Mouse (Mus musculus): ENCODE measurements around the gene Lonp1. TPM values are rescaled to one million over a fixed set of nuclear protein-coding genes. Genes with fewer than 3 reads are reported as not detected.

The Lonp1 gene
- polyA plus RNA-seq, 1 experiment: 50.4 TPM

- peaks cover 96% of the 10 kb centered on the region for H3K36me3 ChIP-seq (replicated peaks; ENCODE audit: low read length)
- H3K4me3 ChIP-seq (replicated peaks): no peak overlapping the region
- TF ChIP-seq GATA1 (IDR thresholded peaks at IDR 0.05; ENCODE audit: borderline replicate concordance, low read length): no peak
- no peak for TF ChIP-seq FLI1 (IDR thresholded peaks at IDR 0.05; ENCODE audit: low read length)
- H3K9me3 ChIP-seq: no peaks in the 10 kb centered on the region
- peaks cover 60% of the 10 kb centered on the region for H3K4me1 ChIP-seq
- no peaks in the 10 kb centered on the region for H3K27me3 ChIP-seq (replicated peaks)
These were observed 54.5 kb downstream of the Lonp1 start for GRCm38 (mm10) chr17:56572154-56572553.

- Histone ChIP-seq H3K4me3 (replicated peaks) (no peak overlapping the region), H3K9me3 (no peaks in the 10 kb centered on the region), H3K4me1 (peaks cover 65% of the 10 kb centered on the region), H3K27me3 (replicated peaks) (no peaks in the 10 kb centered on the region), H3K36me3 (replicated peaks; ENCODE audit: low read length) (peaks cover 99% of the 10 kb centered on the region)
- no peak for TF ChIP-seq GATA1 (IDR thresholded peaks at IDR 0.05; ENCODE audit: borderline replicate concordance, low read length)
- TF ChIP-seq FLI1 (IDR thresholded peaks at IDR 0.05; ENCODE audit: low read length): no peak
These were observed 56.4 kb downstream of the Lonp1 start for GRCm38 (mm10) chr17:56570287-56570686.

DNA sequence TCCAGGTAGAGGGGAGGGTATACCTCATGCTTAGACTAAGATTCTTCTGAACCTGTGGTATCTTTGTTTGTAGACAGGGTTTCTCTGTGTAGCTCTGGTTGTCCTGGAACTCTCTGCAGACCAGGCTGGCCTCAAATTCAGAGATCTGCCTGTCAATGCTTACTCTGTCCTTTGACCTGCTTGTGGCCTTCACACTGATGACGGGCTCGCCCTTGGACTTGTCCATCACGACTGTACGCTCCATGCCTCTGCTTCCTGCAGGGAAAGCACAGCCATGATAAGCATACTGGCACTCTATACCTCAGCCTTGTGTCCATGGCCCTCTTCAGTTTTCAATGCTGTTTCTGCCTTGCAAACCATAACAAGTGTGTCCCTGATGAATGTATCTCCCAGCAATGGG, 59.3 kb downstream of the Lonp1 start:
- no peak for TF ChIP-seq GATA1 (IDR thresholded peaks at IDR 0.05; ENCODE audit: borderline replicate concordance, low read length)
- no peak for TF ChIP-seq FLI1 (IDR thresholded peaks at IDR 0.05; ENCODE audit: low read length)

DNA sequence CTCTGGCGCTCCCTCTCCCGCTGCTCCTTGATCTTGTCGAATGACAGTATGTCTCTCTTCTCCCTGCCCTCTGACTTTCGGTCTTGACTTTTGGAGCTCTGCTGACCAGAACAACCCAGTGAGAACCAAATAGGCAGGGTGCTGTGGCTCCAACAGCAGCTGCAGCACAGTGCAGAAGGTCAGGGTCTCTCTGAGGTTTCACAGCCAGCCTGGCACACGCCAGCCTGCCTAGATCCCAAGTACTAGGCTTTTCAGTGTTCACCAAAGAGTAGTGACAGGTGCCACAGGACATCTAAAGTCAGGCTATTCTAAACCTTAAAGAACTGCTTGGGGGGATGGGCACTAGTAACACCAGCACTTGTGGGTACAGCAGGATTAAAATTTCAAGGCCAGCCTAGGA, 59.8 kb downstream of the Lonp1 start:
- TF ChIP-seq GATA1 (IDR thresholded peaks at IDR 0.05; ENCODE audit: borderline replicate concordance, low read length) (no peak), FLI1 (IDR thresholded peaks at IDR 0.05; ENCODE audit: low read length) (no peak)
- H3K36me3 ChIP-seq (replicated peaks; ENCODE audit: low read length): peaks cover 100% of the 10 kb centered on the region
- H3K27me3 ChIP-seq (replicated peaks): no peaks in the 10 kb centered on the region
- peaks cover 68% of the 10 kb centered on the region for H3K4me1 ChIP-seq
- H3K9me3 ChIP-seq: no peaks in the 10 kb centered on the region
- H3K4me3 ChIP-seq (replicated peaks): no peak overlapping the region

More for the DNA sequence above, 59.3 kb downstream of the Lonp1 start:
- no peaks in the 10 kb centered on the region for H3K9me3 ChIP-seq
- H3K4me1 ChIP-seq: peaks cover 64% of the 10 kb centered on the region
- no peak overlapping the region for H3K4me3 ChIP-seq (replicated peaks)
- H3K27me3 ChIP-seq (replicated peaks): no peaks in the 10 kb centered on the region
- H3K36me3 ChIP-seq (replicated peaks; ENCODE audit: low read length): peaks cover 100% of the 10 kb centered on the region

DNA sequence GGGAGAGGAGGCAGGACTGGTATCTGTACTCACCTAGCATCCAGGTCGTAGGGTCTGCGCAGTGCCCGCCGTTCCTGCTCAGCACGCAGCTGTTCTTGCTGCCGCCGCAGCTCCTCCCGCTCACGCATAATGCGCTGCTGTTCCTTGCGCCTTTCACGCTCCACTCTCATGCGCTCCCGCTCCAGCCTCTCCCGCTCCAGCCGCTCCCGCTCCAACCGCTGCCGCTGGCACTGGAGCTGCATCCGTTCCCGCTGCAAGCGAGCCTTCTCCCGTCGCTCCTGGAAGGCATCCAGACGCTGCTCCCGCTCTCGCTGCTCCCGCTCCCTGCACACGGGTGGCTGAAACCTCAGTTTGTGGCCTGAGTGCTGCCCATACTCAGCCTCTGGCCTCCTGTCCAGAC, 60.4 kb downstream of the Lonp1 start:
- Histone ChIP-seq H3K9me3 (no peaks in the 10 kb centered on the region), H3K27me3 (replicated peaks) (no peaks in the 10 kb centered on the region), H3K36me3 (replicated peaks; ENCODE audit: low read length) (peaks cover 100% of the 10 kb centered on the region), H3K4me3 (replicated peaks) (no peak overlapping the region), H3K4me1 (peaks cover 66% of the 10 kb centered on the region)
- no peak for TF ChIP-seq GATA1 (IDR thresholded peaks at IDR 0.05; ENCODE audit: borderline replicate concordance, low read length)
- TF ChIP-seq FLI1 (IDR thresholded peaks at IDR 0.05; ENCODE audit: low read length): no peak

Other genes with a start within 250 kb of the Lonp1 start
- 24.6 and 26.9 TPM in 2 replicates for gene Ptprs, start 150.4 kb downstream of the Lonp1 start, polyA plus RNA-seq (2012; ENCODE audit: insufficient read depth, low replicate concordance)
- gene Znrf4, start 114.5 kb downstream of the Lonp1 start, polyA plus RNA-seq (2012; ENCODE audit: insufficient read depth, low replicate concordance): 0.22 TPM in 1 of 2 replicates, not detected in the other
- 2.6 and 23.3 TPM in 2 replicates for gene Gm20219, start 72.5 kb downstream of the Lonp1 start, polyA plus RNA-seq (2012; ENCODE audit: insufficient read depth, low replicate concordance)
- gene Safb2, start 42.3 kb downstream of the Lonp1 start, polyA plus RNA-seq (2012; ENCODE audit: insufficient read depth, low replicate concordance): 75.4 and 129 TPM in 2 replicates
- 30.0 and 79.6 TPM in 2 replicates for gene Safb, start 42.1 kb downstream of the Lonp1 start, polyA plus RNA-seq (2012; ENCODE audit: insufficient read depth, low replicate concordance)
- gene 2410015M20Rik, start 17.1 kb downstream of the Lonp1 start, polyA plus RNA-seq (2012; ENCODE audit: insufficient read depth, low replicate concordance): 90.4 and 344 TPM in 2 replicates
- 9,023 and 9,040 TPM in 2 replicates for gene Rpl36, start 13.5 kb downstream of the Lonp1 start, polyA plus RNA-seq (2012; ENCODE audit: insufficient read depth, low replicate concordance)
- not detected in 2 replicates for gene Catsperd, start 1.3 kb upstream of the Lonp1 start, polyA plus RNA-seq (2012; ENCODE audit: insufficient read depth, low replicate concordance)
- gene Ranbp3, start 46.4 kb upstream of the Lonp1 start, polyA plus RNA-seq (2012; ENCODE audit: insufficient read depth, low replicate concordance): 73.0 and 77.5 TPM in 2 replicates
- 76.9 and 392 TPM in 2 replicates for gene Ndufa11, start 90.9 kb upstream of the Lonp1 start, polyA plus RNA-seq (2012; ENCODE audit: insufficient read depth, low replicate concordance)
- 7.9 and 14.9 TPM in 2 replicates for gene Vmac, start 91.1 kb upstream of the Lonp1 start, polyA plus RNA-seq (2012; ENCODE audit: insufficient read depth, low replicate concordance)
- gene Nrtn, start 130.6 kb upstream of the Lonp1 start, polyA plus RNA-seq (2012; ENCODE audit: insufficient read depth, low replicate concordance): 2.0 TPM in 1 of 2 replicates, not detected in the other
- 29.8 and 33.0 TPM in 2 replicates for gene Dus3l, start 137.9 kb upstream of the Lonp1 start, polyA plus RNA-seq (2012; ENCODE audit: insufficient read depth, low replicate concordance)
- gene Prr22, start 143.4 kb upstream of the Lonp1 start, polyA plus RNA-seq (2012; ENCODE audit: insufficient read depth, low replicate concordance): 2.8 and 12.2 TPM in 2 replicates
- 0.51 and 1.4 TPM in 2 replicates for gene Rfx2, start 204.1 kb upstream of the Lonp1 start, polyA plus RNA-seq (2012; ENCODE audit: insufficient read depth, low replicate concordance)
- not detected in 2 replicates for gene Acsbg2, start 247.6 kb upstream of the Lonp1 start, polyA plus RNA-seq (2012; ENCODE audit: insufficient read depth, low replicate concordance)
- 0.36 TPM in 1 of 2 replicates, not detected in the other for gene 1700061G19Rik, start 248.6 kb upstream of the Lonp1 start, polyA plus RNA-seq (2012; ENCODE audit: insufficient read depth, low replicate concordance)